Mouse (Mus musculus) left cerebral cortex, adult 9 months (tissue): ENCODE measurements at regions not wholly inside any gene's neighbourhood (a gene's known extent, or its start where the extent isn't known, plus 50 kb on each side); places are given as distances from the start of the nearest gene placed in this dataset.

Source experiments
- DNase-seq, 2 experiments: peaks; one replicate each; pipeline ENCODE4 v3.0.0; 2022; ENCODE audit warnings: low spot score in 2 of 2

GRCm38 (mm10) chr4:105555941-105556340, 233.7 kb upstream of the Gm12728 start:
- DNase-seq: no peak

GRCm38 (mm10) chr4:105557396-105557795, 232.3 kb upstream of the Gm12728 start:
- DNase-seq: no peak

- no peak for DNase-seq
Observed at GRCm38 (mm10) chr4:105560055-105560454, 229.6 kb upstream of the Gm12728 start.

GRCm38 (mm10) chr4:105560781-105561180, 228.9 kb upstream of the Gm12728 start:
- no peak for DNase-seq

GRCm38 (mm10) chr4:105561611-105562010, 228.1 kb upstream of the Gm12728 start:
- DNase-seq: no peak

- no peak for DNase-seq
Observed at GRCm38 (mm10) chr4:105565796-105566195, 223.9 kb upstream of the Gm12728 start.

GRCm38 (mm10) chr4:105566513-105567457, 222.9 kb upstream of the Gm12728 start:
- DNase-seq: no peak

- no peak for DNase-seq
Observed at GRCm38 (mm10) chr4:105569671-105570070, 220.0 kb upstream of the Gm12728 start.

- no peak for DNase-seq
Observed at GRCm38 (mm10) chr4:105575550-105575949, 214.1 kb upstream of the Gm12728 start.

GRCm38 (mm10) chr4:105580987-105581386, 208.7 kb upstream of the Gm12728 start:
- no peak for DNase-seq

- DNase-seq: no peak
Observed at GRCm38 (mm10) chr4:105584329-105584925, 205.2 kb upstream of the Gm12728 start.

- DNase-seq: no peak
Observed at GRCm38 (mm10) chr4:105603661-105604060, 186.0 kb upstream of the Gm12728 start.

- no peak for DNase-seq
Observed at GRCm38 (mm10) chr4:105604607-105605006, 185.1 kb upstream of the Gm12728 start.

- no peak for DNase-seq
Observed at GRCm38 (mm10) chr4:105606731-105607130, 182.9 kb upstream of the Gm12728 start.

- no peak for DNase-seq
Observed at GRCm38 (mm10) chr4:105610917-105611316, 178.8 kb upstream of the Gm12728 start.

- DNase-seq: no peak
Observed at GRCm38 (mm10) chr4:105614390-105614789, 175.3 kb upstream of the Gm12728 start.

GRCm38 (mm10) chr4:105626371-105627320, 163.0 kb upstream of the Gm12728 start:
- peak in 1 of 2 experiments; percentile 3 for DNase-seq

- DNase-seq: no peak
Observed at GRCm38 (mm10) chr4:105629581-105629980, 160.1 kb upstream of the Gm12728 start.

- no peak for DNase-seq
Observed at GRCm38 (mm10) chr4:105630595-105631369, 158.9 kb upstream of the Gm12728 start.

- DNase-seq: no peak
Observed at GRCm38 (mm10) chr4:105632581-105633358, 156.9 kb upstream of the Gm12728 start.
